Mouse (Mus musculus) left cerebral cortex, adult 18-20 months (tissue): ENCODE results near the gene Smpd2. TPM values are rescaled to one million over a fixed set of nuclear protein-coding genes. Genes with fewer than 3 reads are reported as not detected.

Source experiments
- DNase-seq, 2 experiments: peaks; one replicate each; pipeline ENCODE4 v3.0.0; 2021 to 2022; ENCODE audit warnings: low spot score in 2 of 2, mixed read lengths in 1 of 2
- long read RNA-seq, 2 experiments: library from polyadenylated mRNA; stranded (forward); transcript quantifications; one replicate each; pipeline ENCODE4 v2.0.0; 2021
- total RNA-seq, 2 experiments: library from RNA; stranded (reverse); gene quantifications; 2 replicates each; pipeline ENCODE4 v1.2.3; 2021

Smpd2 gene
- total RNA-seq: 10 to 100 TPM; 15.0 to 16.9 TPM
- long read RNA-seq, experiment 1, transcript Smpd2-201 (10 exons, 1,602 nt): major isoform, 20 of 26 reads
- long read RNA-seq, experiment 1, partial matches to known transcripts: 1 of 26 reads
- long read RNA-seq, experiment 1, other reads (novel, unspliced or antisense): 5 of 26 reads
- long read RNA-seq, experiment 2, transcript Smpd2-201 (10 exons, 1,602 nt): major isoform, 11 of 15 reads
- long read RNA-seq, experiment 2, partial matches to known transcripts: 0 of 15 reads
- long read RNA-seq, experiment 2, other reads (novel, unspliced or antisense): 4 of 15 reads

- peak; percentile 90 to 95 for DNase-seq
These were observed at the start of gene Smpd2, which contains the start of gene Ppil6 for GRCm38 (mm10) chr10:41489708-41490517. Gene Smpd2, minus strand, starts transcription at chr10:41490369. Gene Ppil6, plus strand, starts transcription at chr10:41490439.

DNA sequence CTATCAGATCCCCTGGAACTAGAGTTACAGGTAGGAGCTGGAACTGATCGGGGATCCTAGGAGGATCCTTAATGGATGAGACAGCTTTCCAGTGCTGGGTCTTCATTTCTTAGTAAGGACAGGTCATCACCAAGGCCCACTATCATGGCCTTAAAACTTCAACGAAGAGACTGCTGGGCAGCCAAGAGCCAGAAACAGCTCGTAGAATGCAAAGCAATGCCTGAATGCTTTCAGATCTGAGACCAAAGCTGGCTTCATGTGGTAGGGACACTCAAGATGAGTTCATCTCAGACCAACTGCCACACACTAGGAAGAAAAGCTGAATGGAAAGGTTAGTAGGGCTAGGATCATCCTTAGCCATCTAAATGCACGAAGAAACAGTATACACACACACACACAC is 48.8 kb upstream of the Smpd2 start:
- no peak for DNase-seq

GRCm38 (mm10) chr10:41537983-41538330 is 47.8 kb upstream of the Smpd2 start:
- no peak for DNase-seq

GRCm38 (mm10) chr10:41537226-41537982 is 47.2 kb upstream of the Smpd2 start:
- no peak for DNase-seq

DNA sequence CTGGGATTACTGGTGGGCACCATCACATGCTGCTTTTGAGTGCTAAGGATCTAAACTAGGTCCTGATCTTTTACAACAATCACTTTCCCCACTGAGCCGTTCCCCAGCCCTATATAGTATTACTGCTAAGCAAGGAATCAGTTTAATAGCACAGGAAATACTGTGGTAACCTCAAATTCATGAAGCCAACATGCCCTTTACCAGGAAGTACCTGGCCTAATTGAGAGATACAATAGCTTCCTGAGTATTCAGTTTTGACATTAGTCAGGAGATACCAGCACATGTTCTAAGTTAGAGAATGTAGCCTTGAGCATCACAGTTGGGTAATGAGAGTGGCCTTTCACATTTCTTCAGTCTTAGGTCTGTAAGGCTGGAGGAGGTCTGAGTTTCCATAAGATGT is 46.5 kb upstream of the Smpd2 start:
- DNase-seq: no peak

DNA sequence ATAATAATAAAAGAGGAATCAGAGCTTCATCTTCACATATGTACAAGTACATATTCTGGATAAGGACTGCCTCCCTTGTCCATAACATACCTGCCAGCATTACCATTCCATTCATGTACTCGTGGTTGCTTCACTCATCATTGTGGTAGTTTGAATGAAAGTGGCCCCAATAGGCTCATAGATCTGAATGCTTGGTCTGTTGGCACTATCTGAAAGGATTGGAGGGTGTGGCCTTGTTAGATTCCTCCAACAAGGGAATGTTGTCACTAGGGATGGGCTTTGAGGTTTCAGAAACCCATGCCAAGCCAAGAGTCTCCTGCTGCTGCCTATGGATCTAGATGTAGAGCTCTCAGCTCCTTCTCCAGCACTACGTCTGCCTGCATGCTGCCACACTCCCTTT is 45.8 kb upstream of the Smpd2 start:
- no peak for DNase-seq

GRCm38 (mm10) chr10:41529972-41530371 is 39.8 kb upstream of the Smpd2 start:
- no peak for DNase-seq

- no peak for DNase-seq
These were observed 35.5 kb upstream of the Smpd2 start for GRCm38 (mm10) chr10:41525696-41526095.

DNA sequence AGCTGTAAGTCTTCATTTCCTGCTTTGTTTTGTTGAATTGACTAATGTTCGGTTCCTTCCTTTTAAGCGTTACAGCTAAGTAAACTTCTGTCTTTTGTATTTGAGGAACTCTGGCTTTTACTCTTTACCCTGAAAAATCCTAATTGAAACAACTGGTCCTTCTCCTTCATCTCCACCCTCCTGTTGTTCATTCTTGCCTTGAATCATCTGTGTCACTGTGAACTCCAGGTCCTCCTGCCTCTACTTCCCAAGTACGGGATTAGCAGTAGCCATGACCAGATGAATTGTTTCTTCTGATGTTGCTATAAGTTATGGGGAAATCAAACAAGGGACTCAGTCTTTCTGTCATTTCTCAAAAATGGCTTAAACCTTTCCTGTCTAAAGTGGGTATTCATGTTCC is 33.2 kb upstream of the Smpd2 start:
- no peak for DNase-seq

- DNase-seq: no peak
These were observed 30.2 kb upstream of the Smpd2 start for GRCm38 (mm10) chr10:41520410-41520673.

DNA sequence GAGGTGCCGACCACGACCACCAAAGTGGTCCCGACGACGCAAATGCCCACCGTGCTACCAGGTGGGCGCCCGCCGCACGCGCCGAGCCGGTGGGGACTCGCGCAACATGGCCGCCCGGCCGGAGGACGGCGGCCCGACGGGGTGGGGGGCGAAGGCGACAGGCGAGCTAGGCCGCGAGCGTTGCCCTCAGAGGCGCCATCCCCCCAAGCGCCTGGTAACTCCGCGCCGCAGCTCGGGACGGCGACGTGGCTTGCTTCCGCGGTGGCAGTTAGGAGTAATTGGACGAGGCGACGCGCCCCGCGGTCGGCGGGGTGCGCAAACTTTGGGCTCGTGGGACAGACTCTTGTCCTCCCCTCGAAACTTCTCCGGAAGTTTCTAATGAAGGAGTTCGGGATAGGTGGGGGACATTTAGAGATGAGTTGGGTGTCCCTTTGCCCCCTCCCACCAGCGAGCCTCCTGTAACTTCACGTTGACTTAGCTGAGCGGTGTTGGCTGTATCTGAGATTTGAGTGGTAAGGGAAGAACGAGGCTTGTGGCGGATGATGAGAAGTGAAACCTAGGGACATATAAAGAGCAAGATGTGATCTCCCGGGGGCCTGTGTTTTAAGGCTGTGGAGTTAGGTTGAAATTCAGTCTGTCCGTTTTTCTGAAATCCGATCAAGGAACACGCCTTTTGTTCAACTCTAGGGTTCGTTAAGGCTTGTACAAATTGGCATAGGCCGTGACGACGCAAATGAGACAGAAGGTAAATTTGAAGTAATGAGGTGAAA is 29.7 kb upstream of the Smpd2 start:
- DNase-seq: peak; percentile 20 to 48

- DNase-seq: peak; percentile 86 to 88
These were observed 28.9 kb upstream of the Smpd2 start, which contains the start of gene Cd164 for GRCm38 (mm10) chr10:41518981-41519618. Gene Cd164, plus strand, starts transcription at chr10:41519414.

DNA sequence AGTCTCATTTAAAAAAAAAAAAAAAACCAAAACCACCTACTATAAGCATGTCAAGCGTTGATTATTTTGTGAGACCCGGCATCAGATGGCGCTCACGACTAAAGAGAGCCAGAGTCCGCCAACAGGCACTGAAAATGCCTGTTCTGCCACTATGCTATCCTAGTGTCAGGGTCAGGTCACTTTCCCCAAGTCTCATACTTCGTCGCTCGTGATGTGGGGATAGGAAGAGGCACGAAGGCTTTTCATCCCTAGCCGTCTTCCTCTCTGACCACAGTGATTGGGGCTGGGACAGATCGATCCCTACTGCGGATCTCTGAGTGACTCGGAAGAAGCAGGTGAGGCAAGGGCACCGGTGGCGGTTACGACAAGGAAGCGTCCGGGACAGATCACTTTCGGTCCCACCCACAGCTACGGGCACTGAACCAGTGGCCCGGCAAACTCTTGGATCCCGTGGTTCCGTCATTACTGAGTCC is 28.4 kb upstream of the Smpd2 start:
- peak; percentile 35 to 42 for DNase-seq

DNA sequence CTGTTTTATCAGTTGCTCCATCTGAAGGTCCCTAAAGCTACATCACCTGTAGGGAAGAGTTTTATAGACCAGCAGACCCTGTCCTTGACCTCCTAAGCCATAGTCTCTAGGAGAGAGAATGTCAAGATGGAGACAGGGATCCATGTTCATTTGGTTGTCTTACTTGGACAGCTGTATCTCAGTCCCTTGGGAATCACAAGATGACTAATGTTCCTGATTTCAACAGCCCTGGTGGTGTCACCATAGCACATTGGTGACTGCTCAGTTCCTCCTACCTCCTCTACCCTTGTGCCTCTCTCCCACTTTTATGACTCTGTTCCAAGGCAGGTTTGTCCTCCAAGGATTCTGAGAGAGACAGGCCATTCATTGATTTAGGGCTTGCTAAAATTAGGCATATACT is 24.8 kb upstream of the Smpd2 start:
- no peak for DNase-seq

DNA sequence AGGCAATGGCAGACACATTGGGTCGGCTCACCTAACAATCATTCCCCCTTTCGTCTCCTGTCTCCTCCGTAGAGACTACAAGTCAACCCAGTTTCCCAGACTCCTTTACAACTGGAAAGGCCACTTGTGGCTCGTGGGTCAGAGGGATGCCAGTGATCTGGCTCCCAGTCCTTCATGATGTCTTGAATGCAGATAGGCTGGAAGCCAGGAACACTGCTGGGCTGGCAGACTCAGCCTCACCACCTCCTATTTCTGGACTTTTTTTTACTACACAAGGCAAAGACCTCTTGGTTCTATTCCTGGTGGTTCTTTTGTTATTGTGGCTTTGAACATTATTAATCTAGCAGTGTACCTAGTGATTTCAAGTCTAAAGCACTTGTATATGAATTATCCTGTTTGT is 24.1 kb upstream of the Smpd2 start:
- no peak for DNase-seq

DNA sequence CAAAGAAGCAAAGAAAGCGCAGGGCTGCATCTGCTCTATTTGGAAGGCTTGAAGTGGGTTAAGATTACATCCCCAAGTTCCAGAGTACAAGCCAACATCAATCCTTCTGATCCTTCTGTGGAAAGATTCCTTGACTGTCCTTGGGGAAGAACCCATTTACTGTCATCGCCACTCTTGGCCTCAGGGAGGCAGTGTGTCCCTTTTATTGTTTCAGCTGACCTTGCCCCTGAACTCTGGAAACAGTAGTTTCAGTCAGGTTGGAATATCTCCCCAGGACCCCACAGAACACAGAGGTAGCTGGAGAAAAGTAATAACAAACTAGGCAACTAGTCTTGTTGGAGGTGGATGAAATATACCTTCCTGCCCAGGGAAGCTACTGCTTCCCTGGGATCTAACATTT is 19.0 kb upstream of the Smpd2 start:
- no peak for DNase-seq

DNA sequence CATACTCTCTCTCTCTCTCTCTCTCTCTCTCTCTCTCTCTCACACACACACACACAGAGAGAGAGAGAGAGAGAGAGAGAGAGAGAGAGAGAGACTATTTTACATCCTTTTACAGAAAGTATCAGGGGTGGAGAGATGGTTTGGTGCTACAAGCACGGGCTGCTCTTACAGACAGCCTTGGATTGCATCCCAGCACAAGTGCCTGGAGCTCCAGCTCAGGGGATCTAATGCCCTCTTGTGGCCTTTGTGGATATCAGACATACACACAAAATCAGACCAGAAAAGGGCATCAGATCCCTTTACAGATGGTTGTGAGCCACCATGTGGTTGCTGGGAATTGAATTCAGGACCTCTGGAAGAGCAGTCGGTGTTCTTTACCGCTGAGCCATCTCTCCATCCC is 15.3 kb upstream of the Smpd2 start:
- DNase-seq: peak; percentile 53 to 65

- DNase-seq: no peak
These were observed 14.8 kb upstream of the Smpd2 start for GRCm38 (mm10) chr10:41504996-41505395.

DNA sequence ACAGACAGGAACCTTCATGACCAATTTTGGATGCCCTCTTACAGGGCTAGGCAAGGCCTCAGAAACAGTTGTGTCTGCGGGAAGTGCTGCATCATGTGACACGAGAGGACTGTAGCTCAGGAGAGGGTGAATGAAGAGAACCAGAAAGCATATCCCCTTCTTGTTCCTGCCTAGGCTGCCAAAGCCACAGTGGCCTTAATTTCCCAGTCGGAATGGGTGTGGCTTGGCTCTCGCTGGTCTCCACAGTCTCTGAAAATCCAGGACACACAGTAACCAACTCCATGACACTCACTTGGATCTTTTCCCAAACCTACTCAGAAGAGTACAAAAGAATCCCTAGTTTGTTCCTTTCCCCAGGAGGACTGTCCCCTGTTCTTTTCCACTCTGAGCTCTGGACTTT is 10.8 kb upstream of the Smpd2 start:
- DNase-seq: no peak

- DNase-seq: no peak
These were observed 942 bp upstream of the Smpd2 start for GRCm38 (mm10) chr10:41491111-41491510.

DNA sequence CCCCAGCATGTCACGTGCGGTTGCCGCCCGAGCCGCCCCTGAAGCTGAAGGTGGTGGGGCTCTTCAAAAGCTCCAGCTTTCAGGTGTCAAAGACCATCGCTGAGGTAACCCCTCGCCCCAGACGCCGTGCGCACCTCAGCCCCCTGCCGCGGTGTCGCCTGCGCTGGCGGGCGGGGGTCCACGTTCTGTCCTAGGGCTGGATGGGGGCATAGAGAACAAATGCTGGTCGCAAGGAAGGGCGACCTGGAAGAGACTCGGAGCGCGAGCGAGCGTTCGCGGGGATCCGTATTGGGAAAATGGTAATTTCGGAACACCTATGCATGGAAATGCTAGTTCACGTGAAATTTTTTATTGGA is 327 bp upstream of the Smpd2 start:
- DNase-seq: no peak
